Mouse (Mus musculus): ENCODE results near the gene Zswim9. TPM values are rescaled to one million over a fixed set of nuclear protein-coding genes. Genes with fewer than 3 reads are reported as not detected.

The Zswim9 gene
- polyA plus RNA-seq, 1 experiment from 2014 or later: 11.7 TPM

GRCm38 (mm10) chr7:13260746-13261700 lies 17.5 kb downstream of the Zswim9 start:
- Histone ChIP-seq H3K4me2 (no peak overlapping the region), H3K27ac (replicated peaks) (no peak overlapping the region), H3K27me3 (no peaks in the 10 kb centered on the region), H3K36me3 (peaks cover 16% of the 10 kb centered on the region), H3K9me3 (no peaks in the 10 kb centered on the region), H3K4me1 (replicated peaks) (no peaks in the 10 kb centered on the region; the same call in 1 of the 2 replicates), H3K4me3 (no peak overlapping the region), H3K9ac (no peak overlapping the region)
- WGBS: 60% methylated on average over 50 of the region's 50 CpGs
- ATAC-seq (ENCODE audit: low read depth): no peak

DNA sequence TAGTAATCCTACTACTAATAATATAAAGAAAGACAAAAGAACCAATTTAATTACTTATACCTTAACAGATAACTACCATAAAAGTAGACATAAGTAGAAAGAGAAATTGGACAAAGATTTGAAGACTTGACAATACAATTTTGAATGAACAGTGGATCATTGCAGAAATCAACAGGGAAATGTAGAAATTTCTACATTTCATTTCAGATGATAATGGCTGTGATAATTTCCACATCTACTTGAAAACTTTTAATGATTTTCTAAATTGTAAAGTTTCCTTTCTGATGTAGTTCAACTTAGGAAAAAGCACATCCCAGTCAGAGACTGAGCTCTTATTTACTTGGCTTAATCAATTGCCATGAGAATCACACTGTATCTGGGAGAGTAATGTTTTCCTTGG lies 65.8 kb downstream of the Zswim9 start, which contains the start of gene Vmn1r89:
Vmn1r89 (plus strand) TSS at position 301 of the 400 bp plus-strand sequence.
- Histone ChIP-seq H3K4me3 (no peak within 1 kb of the TSS), H3K4me1 (replicated peaks) (no peaks in the 10 kb centered on the region), H3K36me3 (no peaks in the 10 kb centered on the region), H3K4me2 (no peak within 1 kb of the TSS), H3K9me3 (no peaks in the 10 kb centered on the region), H3K27ac (replicated peaks) (no peak within 1 kb of the TSS), H3K27me3 (no peaks in the 10 kb centered on the region), H3K9ac (no peak within 1 kb of the TSS)
- no peak for ATAC-seq (ENCODE audit: low read depth)

Other genes starting within 250 kb of the Zswim9 start
- gene Chmp2a, start 243.9 kb downstream of the Zswim9 start, polyA plus RNA-seq (2015; fragmentation: Nextera tagmentation; extraction: Ambion mirVana): 170 and 189 TPM in 2 replicates
- 149 and 152 TPM in 2 replicates for gene Ube2m, start 240.4 kb downstream of the Zswim9 start, polyA plus RNA-seq (2015; fragmentation: Nextera tagmentation; extraction: Ambion mirVana)
- 5.6 and 6.0 TPM in 2 replicates for gene Mzf1, start 224.0 kb downstream of the Zswim9 start, polyA plus RNA-seq (2015; fragmentation: Nextera tagmentation; extraction: Ambion mirVana)
- gene Vmn1r85, start 183.5 kb downstream of the Zswim9 start, polyA plus RNA-seq (2015; fragmentation: Nextera tagmentation; extraction: Ambion mirVana): 0.04 TPM in 1 of 2 replicates, not detected in the other
- gene Vmn1r86, start 158.8 kb downstream of the Zswim9 start, polyA plus RNA-seq (2015; fragmentation: Nextera tagmentation; extraction: Ambion mirVana): not detected in 2 replicates
- gene Vmn1r87, start 138.6 kb downstream of the Zswim9 start, polyA plus RNA-seq (2015; fragmentation: Nextera tagmentation; extraction: Ambion mirVana): not detected in 2 replicates
- gene Vmn1r88, start 119.2 kb downstream of the Zswim9 start, polyA plus RNA-seq (2015; fragmentation: Nextera tagmentation; extraction: Ambion mirVana): not detected in 2 replicates
- gene Vmn1r89, start 65.7 kb downstream of the Zswim9 start, polyA plus RNA-seq (2015; fragmentation: Nextera tagmentation; extraction: Ambion mirVana): not detected in 2 replicates
- gene Lig1, start 1.4 kb downstream of the Zswim9 start, polyA plus RNA-seq (2015; fragmentation: Nextera tagmentation; extraction: Ambion mirVana): 31.7 and 37.7 TPM in 2 replicates
- gene Pla2g4c, start 45.9 kb upstream of the Zswim9 start, polyA plus RNA-seq (2015; fragmentation: Nextera tagmentation; extraction: Ambion mirVana): 0.47 and 0.99 TPM in 2 replicates
- 0.11 TPM in 1 of 2 replicates, not detected in the other for gene Cabp5, start 119.4 kb upstream of the Zswim9 start, polyA plus RNA-seq (2015; fragmentation: Nextera tagmentation; extraction: Ambion mirVana)
- not detected in 2 replicates for gene Bsph1, start 172.1 kb upstream of the Zswim9 start, polyA plus RNA-seq (2015; fragmentation: Nextera tagmentation; extraction: Ambion mirVana)

Measured in neural tube, embryonic 13.5 days (tissue).